Mouse (Mus musculus): ENCODE data around the gene Hoxa9. TPM values are rescaled to one million over a fixed set of nuclear protein-coding genes. Genes with fewer than 3 reads are reported as not detected.

Hoxa9 gene
- polyA plus RNA-seq, 1 experiment, result not detected

DNA sequence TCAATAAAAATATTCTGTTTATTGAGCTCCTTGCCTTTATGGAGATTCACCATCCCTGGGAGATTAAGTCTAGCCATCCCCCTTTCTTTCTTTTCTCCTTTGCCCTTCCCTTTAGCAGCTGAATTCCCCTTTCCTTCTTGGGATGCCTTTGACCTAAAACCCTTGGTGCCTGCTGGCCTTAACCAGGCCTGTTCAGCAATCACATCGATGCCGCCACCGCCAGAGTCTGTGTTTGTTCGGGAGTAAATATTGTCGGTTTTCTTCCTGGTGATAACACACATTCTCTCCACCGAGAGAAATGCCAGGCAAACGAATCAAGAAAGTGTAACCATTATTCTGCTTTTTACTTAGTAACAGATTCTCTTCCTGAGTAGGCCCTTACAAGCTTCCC is 7.3 kb upstream of the Hoxa9 start:
- Histone ChIP-seq H3K27ac (ENCODE audit: insufficient read depth, low read depth, low read length) (no peak overlapping the region), H3K4me3 (ENCODE audit: insufficient read depth, low read length) (no peak overlapping the region), H3K4me1 (ENCODE audit: control insufficient read depth, insufficient read depth, low read length) (no peaks in the 10 kb centered on the region; the same call in 1 of the 2 replicates)
- no peak for TF ChIP-seq CTCF (IDR thresholded peaks at IDR 0.05; ENCODE audit: low read depth, low read length)

DNA sequence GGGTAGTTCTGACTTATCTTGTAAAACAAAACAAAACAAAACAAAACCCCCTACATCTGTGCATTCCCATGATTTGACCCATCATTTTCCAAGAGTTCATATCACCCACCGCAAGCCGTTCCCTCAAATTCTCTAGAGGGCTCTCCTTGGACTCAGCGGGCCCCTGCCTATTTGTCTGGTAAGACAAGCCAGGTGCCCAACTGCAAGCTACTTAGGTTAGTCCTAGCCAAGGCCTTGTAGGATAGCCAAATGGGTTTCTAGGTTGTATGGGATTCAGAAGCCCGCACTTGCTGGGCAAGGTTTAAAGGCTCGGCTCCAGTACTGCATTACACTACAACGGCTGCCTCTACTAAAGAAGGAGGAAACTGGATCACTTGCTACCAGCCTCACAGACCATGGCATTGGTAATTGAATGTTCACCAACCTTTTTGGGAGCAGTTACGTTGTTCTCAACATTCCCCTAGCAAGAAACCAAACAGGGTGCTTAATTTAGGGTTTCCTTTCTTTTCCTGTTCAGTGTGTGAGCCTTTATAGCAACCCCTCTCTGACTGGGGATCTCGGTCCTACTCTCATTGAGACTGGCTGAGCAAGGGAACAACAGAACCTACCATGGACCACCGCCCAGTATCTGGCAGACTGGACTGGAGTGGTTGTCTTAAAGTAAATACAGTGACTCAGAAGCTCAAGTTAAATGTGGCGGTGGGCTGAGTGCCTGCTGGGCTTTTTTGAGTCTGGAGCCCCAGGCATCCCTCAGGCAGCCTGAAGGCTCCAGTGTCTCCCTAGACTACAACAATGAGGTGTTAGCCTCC is 6.7 kb upstream of the Hoxa9 start:
- no peaks in the 10 kb centered on the region; the same call in 1 of the 2 replicates for H3K4me1 ChIP-seq (ENCODE audit: control insufficient read depth, insufficient read depth, low read length)
- no peak for TF ChIP-seq CTCF (IDR thresholded peaks at IDR 0.05; ENCODE audit: low read depth, low read length)
- no peak for TF ChIP-seq POLR2A (IDR thresholded peaks at IDR 0.05; ENCODE audit: borderline replicate concordance, low read depth, low read length)
- H3K27ac ChIP-seq (ENCODE audit: insufficient read depth, low read depth, low read length), result no peak overlapping the region
- H3K4me3 ChIP-seq (ENCODE audit: insufficient read depth, low read length), result no peak overlapping the region

DNA sequence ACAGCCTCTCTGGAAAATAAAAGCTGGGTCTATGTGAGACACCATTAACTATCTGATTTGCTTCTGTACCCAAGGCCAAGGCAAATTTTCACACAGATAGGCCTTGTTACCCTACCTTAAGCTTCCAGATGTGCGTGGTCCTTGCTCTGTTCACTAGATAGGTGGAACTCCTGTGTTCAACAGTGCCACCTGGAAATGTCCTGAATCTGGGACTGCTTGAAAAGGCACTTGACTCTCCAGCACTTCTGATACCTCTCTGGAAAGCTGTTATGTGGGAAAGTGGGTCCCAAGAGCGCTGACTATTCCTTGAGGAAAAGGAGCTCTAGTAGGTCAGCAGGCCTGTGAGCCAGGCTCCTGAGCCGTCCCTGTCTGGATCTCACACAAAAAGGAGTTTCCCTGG is 5.9 kb upstream of the Hoxa9 start:
- no peak overlapping the region for H3K27ac ChIP-seq (ENCODE audit: insufficient read depth, low read depth, low read length)
- no peaks in the 10 kb centered on the region; the same call in 1 of the 2 replicates for H3K4me1 ChIP-seq (ENCODE audit: control insufficient read depth, insufficient read depth, low read length)
- no peak overlapping the region for H3K4me3 ChIP-seq (ENCODE audit: insufficient read depth, low read length)
- no peak for TF ChIP-seq POLR2A (IDR thresholded peaks at IDR 0.05; ENCODE audit: borderline replicate concordance, low read depth, low read length)
- no peak for TF ChIP-seq CTCF (IDR thresholded peaks at IDR 0.05; ENCODE audit: low read depth, low read length)

DNA sequence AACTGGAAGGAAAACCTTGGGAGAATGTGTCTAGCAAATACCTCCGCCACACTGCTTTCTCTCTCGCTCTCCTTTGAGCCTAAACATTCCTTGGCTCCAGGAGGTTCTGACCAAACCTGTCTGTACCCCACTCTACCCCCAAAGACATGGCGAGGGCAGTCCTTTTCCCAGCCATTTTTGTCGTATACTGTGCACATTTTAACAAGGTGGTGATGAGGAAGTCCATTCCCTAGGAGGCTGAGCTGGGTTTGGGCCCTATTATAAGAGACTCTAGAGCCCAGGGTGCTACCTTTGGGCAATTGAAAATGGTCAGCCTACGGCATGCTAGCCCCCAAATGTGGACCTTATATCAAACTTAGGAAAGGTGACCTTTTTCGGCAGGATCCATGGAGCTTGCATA is 5.0 kb upstream of the Hoxa9 start:
- no peak overlapping the region for H3K4me3 ChIP-seq (ENCODE audit: insufficient read depth, low read length)
- H3K4me1 ChIP-seq (ENCODE audit: control insufficient read depth, insufficient read depth, low read length), result no peaks in the 10 kb centered on the region; the same call in 1 of the 2 replicates
- TF ChIP-seq CTCF (IDR thresholded peaks at IDR 0.05; ENCODE audit: low read depth, low read length) (no peak), POLR2A (IDR thresholded peaks at IDR 0.05; ENCODE audit: borderline replicate concordance, low read depth, low read length) (no peak)
- H3K27ac ChIP-seq (ENCODE audit: insufficient read depth, low read depth, low read length), result no peak overlapping the region

DNA sequence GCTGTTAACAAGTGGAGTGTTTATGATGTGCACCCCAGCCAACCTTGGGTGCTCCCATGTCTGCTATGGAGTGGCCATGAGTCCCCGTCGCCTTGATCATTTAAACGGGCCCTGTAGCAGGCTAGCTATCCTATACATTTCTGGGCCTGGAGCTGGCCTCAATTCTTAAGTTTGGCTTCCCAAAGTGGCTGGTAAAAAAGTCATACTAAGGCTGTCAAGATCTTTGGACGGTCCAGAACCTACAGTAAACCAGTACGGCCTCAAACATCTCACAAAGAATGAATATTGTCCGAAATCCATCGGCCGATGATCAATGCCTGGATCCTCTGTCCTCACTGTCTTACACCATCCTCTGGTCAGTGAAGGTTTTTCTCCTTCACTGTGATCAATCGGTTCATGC is 4.4 kb upstream of the Hoxa9 start:
- H3K4me3 ChIP-seq (ENCODE audit: insufficient read depth, low read length), result no peak overlapping the region
- no peaks in the 10 kb centered on the region; the same call in 1 of the 2 replicates for H3K4me1 ChIP-seq (ENCODE audit: control insufficient read depth, insufficient read depth, low read length)
- no peak overlapping the region for H3K27ac ChIP-seq (ENCODE audit: insufficient read depth, low read depth, low read length)
- TF ChIP-seq CTCF (IDR thresholded peaks at IDR 0.05; ENCODE audit: low read depth, low read length) (no peak), POLR2A (IDR thresholded peaks at IDR 0.05; ENCODE audit: borderline replicate concordance, low read depth, low read length) (no peak)

DNA sequence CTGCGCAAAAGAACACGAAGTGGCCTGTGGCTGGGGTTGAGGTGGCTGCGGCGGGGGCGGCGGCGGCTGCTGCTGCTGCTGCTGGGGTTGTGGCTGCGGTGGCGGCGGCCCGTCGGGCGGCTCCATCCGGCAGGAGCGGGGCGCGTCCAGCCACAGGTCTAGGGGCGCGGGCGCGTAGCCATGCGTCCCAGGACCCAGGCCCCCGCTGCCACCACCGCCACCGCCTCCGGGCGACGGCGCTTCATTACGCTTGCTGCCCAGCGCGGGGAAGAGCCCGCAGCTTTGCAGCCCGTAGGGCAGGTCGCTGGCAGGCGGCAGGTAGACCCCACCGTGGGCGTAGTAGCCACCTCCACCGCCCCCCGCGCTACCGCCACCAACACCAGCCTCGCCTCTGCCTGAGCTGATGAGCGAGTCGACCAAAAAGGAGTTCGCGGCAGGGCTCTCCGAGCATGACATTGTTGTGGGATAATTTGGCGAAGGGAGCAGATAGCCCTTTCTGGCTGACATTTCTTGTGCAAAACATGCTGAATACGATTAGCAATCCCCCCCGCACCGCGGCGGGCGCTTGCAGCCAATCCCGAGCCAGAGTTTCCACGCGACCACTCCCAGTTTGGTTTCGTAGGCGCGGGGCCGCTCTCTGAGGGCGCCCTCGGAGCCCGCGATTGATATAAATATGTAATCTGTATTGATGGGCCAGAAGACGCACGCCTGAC is 3.7 kb upstream of the Hoxa9 start:
- Histone ChIP-seq H3K4me1 (ENCODE audit: control insufficient read depth, insufficient read depth, low read length) (no peaks in the 10 kb centered on the region), H3K4me3 (ENCODE audit: insufficient read depth, low read length) (no peak overlapping the region), H3K27ac (ENCODE audit: insufficient read depth, low read depth, low read length) (no peak overlapping the region)
- no peak for TF ChIP-seq POLR2A (IDR thresholded peaks at IDR 0.05; ENCODE audit: borderline replicate concordance, low read depth, low read length)
- TF ChIP-seq CTCF (IDR thresholded peaks at IDR 0.05; ENCODE audit: low read depth, low read length), result no peak

DNA sequence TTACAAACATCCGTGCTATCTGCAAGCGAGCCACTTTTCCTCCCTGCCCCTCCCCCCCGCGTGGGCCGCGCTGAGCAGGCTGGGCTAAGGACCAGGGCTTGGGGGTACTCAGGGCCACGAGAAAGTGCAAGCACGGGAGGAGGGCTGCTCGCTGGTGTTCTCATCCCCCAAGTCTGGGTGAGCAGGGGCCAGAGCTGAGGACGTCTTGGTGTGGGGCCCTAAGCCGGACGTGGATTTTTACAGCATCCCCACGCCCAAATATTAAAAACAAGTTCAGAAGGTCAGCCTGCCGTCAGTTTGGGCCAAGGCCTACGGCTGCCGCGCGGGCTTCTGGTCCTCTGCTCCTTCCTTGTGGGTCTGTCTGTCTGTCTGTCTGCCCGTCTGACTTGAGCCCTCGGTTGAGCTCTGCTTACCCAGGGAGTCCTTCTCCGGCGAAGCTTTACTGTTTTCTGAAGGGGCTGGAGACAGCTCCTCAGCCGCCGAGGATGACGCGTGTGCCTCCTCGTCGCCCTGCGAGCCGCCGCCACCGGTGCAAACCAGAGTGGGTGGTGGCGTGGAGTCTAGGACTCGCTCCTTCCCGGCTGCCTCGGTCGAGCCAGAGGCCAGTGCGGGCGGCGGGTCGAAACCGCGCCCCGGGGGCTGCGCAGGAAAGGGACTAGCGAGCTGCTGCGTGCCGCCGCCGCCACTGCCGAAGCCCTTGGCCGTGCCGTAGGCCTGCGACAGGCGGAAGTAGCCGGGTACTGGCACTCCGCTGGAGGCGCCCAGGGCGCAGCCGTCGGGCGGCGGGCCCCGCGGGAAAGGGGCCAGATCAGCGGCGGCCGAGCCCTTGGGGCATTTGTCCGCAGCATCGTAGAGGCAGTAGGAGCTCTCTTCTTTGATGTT is 2.9 kb upstream of the Hoxa9 start:
- TF ChIP-seq CTCF (IDR thresholded peaks at IDR 0.05; ENCODE audit: low read depth, low read length) (no peak), POLR2A (IDR thresholded peaks at IDR 0.05; ENCODE audit: borderline replicate concordance, low read depth, low read length) (no peak)
- H3K4me3 ChIP-seq (ENCODE audit: insufficient read depth, low read length), result peak overlapping the region; percentile 11; the same call in 1 of the 2 replicates
- no peak overlapping the region for H3K27ac ChIP-seq (ENCODE audit: insufficient read depth, low read depth, low read length)
- no peaks in the 10 kb centered on the region for H3K4me1 ChIP-seq (ENCODE audit: control insufficient read depth, insufficient read depth, low read length)

DNA sequence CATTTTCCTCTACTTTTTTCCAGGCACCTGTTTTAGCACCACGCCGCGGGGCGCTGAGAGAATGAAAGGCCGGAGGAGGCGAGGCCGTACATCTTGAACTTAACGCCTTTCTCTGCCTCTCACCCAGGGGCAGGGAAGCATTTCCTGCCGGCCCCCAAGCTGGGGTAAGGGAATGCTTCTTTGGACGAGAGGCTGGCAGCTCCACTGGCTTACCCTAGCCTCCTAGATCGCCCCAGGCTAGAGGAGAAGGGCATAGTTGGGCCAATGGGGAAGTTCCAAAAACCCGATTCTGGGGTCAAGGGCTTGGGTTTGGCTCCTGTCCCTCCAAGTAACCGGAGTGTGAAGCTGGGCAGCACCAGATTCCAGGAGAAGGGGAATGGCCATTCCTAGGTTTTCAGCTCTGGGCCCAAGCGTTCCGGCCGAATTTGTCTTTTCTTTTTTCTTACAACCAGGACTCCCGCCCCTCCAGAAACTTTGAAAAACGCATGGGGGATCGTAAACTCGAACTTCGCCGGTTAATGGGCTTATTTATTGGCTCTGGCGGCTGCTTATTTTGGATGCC is 2.2 kb upstream of the Hoxa9 start:
- H3K27ac ChIP-seq (ENCODE audit: insufficient read depth, low read depth, low read length), result no peak overlapping the region
- no peaks in the 10 kb centered on the region for H3K4me1 ChIP-seq (ENCODE audit: control insufficient read depth, insufficient read depth, low read length)
- TF ChIP-seq POLR2A (IDR thresholded peaks at IDR 0.05; ENCODE audit: borderline replicate concordance, low read depth, low read length), result no peak
- TF ChIP-seq CTCF (IDR thresholded peaks at IDR 0.05; ENCODE audit: low read depth, low read length), result no peak
- H3K4me3 ChIP-seq (ENCODE audit: insufficient read depth, low read length), result no peak overlapping the region

DNA sequence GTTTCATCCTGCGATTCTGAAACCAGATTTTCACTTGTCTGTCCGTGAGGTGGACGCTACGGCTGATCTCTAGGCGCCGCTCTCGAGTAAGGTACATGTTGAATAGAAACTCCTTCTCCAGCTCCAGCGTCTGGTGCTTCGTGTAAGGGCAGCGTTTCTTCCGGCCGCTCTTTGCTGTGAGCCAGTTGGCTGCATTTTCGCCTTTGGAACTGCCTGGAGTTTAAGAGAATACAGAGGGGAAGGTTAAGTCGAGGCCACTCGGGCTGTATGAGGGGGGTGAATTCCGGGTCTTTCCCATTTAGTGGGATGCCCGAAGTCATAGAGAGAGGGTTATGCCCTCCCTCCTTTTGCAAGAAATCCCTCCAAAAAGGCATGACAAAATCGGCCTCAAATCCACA is 1.7 kb upstream of the Hoxa9 start:
- Histone ChIP-seq H3K4me1 (ENCODE audit: control insufficient read depth, insufficient read depth, low read length) (no peaks in the 10 kb centered on the region), H3K27ac (ENCODE audit: insufficient read depth, low read depth, low read length) (no peak overlapping the region), H3K4me3 (ENCODE audit: insufficient read depth, low read length) (no peak overlapping the region)
- no peak for TF ChIP-seq CTCF (IDR thresholded peaks at IDR 0.05; ENCODE audit: low read depth, low read length)
- no peak for TF ChIP-seq POLR2A (IDR thresholded peaks at IDR 0.05; ENCODE audit: borderline replicate concordance, low read depth, low read length)

Measured in bone marrow macrophage, adult 2 months (primary cell).